Mouse (Mus musculus): Measurements from ENCODE around the gene Ranbp6. TPM values are rescaled to one million over a fixed set of nuclear protein-coding genes. Genes with fewer than 3 reads are reported as not detected.
A peak's percentile ranks its signal among the peaks of the same experiment; 100 is the strongest.

Gene Ranbp6
- polyA plus RNA-seq, 1 experiment from 2014 or later: 7.4 TPM

DNA sequence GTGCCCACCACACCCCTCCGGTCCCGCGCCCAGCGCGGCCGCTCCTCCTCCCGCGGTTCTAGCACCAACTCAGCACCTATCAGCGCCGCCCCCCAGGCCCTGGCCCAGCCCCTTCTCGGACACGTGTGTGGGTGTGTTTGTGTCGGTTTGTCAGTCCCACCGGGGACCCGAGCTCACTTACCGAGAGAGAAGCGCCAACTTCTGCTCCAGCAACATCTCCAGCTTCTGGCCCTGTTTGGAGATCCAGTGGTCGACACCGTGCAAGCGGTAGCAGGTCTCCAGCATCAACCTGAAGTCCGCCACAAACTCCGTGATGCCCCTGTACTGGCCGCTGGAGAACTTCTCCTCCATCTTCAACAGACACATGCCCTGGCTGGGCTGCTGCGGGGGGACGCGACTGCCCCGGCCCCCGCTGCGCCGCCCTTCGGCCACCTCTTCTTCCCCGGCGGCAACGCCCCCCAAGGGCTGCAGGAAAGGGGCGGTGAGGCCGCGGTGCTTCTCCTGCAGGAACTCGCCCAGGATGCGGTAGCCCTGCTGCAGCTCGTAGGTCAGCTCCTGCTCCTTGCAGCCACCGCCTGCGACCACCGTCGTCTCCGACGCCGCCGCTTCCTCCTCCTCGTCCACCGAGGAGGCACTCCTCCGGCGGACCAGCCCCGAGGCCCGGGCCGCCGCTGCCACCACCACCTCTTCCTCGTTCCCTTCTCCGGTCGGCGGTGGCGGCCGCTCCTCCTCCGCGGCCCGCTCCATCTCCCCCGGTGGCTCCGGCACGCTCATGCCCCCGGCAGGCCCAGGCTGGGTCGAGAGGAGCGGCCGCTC lies 7.5 kb downstream of the Ranbp6 start:
- peak; percentile 90 for DNase-seq (ENCODE audit: low spot score)
- WGBS: 1% methylated on average over 59 of the region's 72 CpGs
- Histone ChIP-seq H3K27ac (replicated peaks) (peak overlapping the region; percentile 97), H3K4me1 (replicated peaks; ENCODE audit: control insufficient read depth, insufficient read depth) (no peaks in the 10 kb centered on the region), H3K36me3 (ENCODE audit: control insufficient read depth, insufficient read depth, low read length) (no peaks in the 10 kb centered on the region; the same call in 1 of the 2 replicates), H3K9ac (ENCODE audit: low read length) (peak overlapping the region; percentile 94), H3K4me2 (replicated peaks; ENCODE audit: low read depth) (peak overlapping the region; percentile 86), H3K9me3 (ENCODE audit: control insufficient read depth, low read length) (no peaks in the 10 kb centered on the region), H3K27me3 (ENCODE audit: control insufficient read depth, insufficient read depth, low read length) (no peaks in the 10 kb centered on the region), H3K4me3 (ENCODE audit: low read depth, low read length) (peak overlapping the region; percentile 95)
- ATAC-seq (ENCODE audit: low FRiP score, low TSS enrichment): peak; percentile 76
- TF ChIP-seq EP300 (optimal IDR thresholded peaks at IDR 0.05) (no peak), CTCF (IDR thresholded peaks at IDR 0.05; ENCODE audit: low read depth) (peak; percentile 42)

DNA sequence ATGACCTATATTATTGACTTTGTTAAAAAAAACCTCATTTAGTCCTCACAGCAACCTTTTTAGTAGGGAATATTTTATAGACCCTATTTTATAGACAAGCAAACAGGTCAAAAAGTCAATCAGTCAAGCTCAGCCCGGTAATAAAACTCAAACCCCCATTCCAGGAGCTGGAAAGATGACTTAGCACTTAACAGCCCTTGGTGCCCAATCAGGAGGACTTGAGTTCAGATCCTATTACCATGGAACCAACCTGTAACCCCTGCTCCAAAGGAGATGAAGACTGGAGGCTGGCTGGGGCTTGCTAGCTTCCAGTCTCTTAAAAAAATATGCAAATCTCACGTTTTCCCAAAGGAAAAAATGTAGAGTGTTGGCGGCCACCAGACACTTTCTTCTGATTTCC lies 8.8 kb downstream of the Ranbp6 start:
- H3K4me1 ChIP-seq (replicated peaks; ENCODE audit: control insufficient read depth, insufficient read depth): no peaks in the 10 kb centered on the region
- TF ChIP-seq EP300 (optimal IDR thresholded peaks at IDR 0.05): no peak
- TF ChIP-seq CTCF (IDR thresholded peaks at IDR 0.05; ENCODE audit: low read depth): no peak
- no peaks in the 10 kb centered on the region for H3K36me3 ChIP-seq (ENCODE audit: control insufficient read depth, insufficient read depth, low read length)
- H3K27me3 ChIP-seq (ENCODE audit: control insufficient read depth, insufficient read depth, low read length): no peaks in the 10 kb centered on the region
- no peaks in the 10 kb centered on the region for H3K9me3 ChIP-seq (ENCODE audit: control insufficient read depth, low read length)
- no peak overlapping the region for H3K27ac ChIP-seq (replicated peaks)
- no peak overlapping the region for H3K9ac ChIP-seq (ENCODE audit: low read length)
- H3K4me3 ChIP-seq (ENCODE audit: low read depth, low read length): no peak overlapping the region
- H3K4me2 ChIP-seq (replicated peaks; ENCODE audit: low read depth): peak overlapping the region; percentile 18; the same call in 1 of the 2 replicates
- ATAC-seq (ENCODE audit: low FRiP score, low TSS enrichment): no peak
- WGBS: 34% methylated on average over 3 of the region's 3 CpGs
- DNase-seq (ENCODE audit: low spot score): no peak

DNA sequence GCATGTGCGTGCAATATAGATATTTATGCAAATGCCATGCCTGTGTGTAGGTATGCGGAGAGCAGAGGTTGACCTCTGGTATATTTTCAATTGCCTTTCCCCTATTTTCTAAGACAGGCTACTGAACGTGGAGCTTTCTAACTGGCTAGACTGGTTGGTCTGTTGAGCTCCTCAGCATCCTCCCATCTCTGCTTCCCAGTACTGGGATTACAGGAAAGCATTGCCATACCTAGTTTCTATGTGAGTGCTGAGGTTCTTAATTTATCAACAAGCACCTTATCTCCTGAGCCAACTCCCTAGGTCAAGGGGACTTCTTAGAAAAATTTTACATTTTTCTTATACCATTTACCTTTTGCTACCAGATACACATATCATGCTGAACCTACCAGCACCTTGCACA lies 15.4 kb downstream of the Ranbp6 start:
- Histone ChIP-seq H3K4me1 (replicated peaks; ENCODE audit: control insufficient read depth, insufficient read depth) (no peaks in the 10 kb centered on the region), H3K9ac (ENCODE audit: low read length) (no peak overlapping the region), H3K27ac (replicated peaks) (no peak overlapping the region), H3K36me3 (ENCODE audit: control insufficient read depth, insufficient read depth, low read length) (no peaks in the 10 kb centered on the region), H3K4me2 (replicated peaks; ENCODE audit: low read depth) (no peak overlapping the region), H3K4me3 (ENCODE audit: low read depth, low read length) (no peak overlapping the region), H3K9me3 (ENCODE audit: control insufficient read depth, low read length) (no peaks in the 10 kb centered on the region), H3K27me3 (ENCODE audit: control insufficient read depth, insufficient read depth, low read length) (no peaks in the 10 kb centered on the region)
- DNase-seq (ENCODE audit: low spot score) (no peak), ATAC-seq (ENCODE audit: low FRiP score, low TSS enrichment) (peak; percentile 21; the same call in 1 of the 2 replicates)
- 57% methylated on average over 3 of the region's 3 CpGs for WGBS
- TF ChIP-seq EP300 (optimal IDR thresholded peaks at IDR 0.05) (no peak), CTCF (IDR thresholded peaks at IDR 0.05; ENCODE audit: low read depth) (no peak)

GRCm38 (mm10) chr19:29787997-29788396 lies 24.8 kb downstream of the Ranbp6 start:
- DNase-seq (ENCODE audit: low spot score) (no peak), ATAC-seq (ENCODE audit: low FRiP score, low TSS enrichment) (no peak)
- Histone ChIP-seq H3K9ac (ENCODE audit: low read length) (no peak overlapping the region), H3K4me2 (replicated peaks; ENCODE audit: low read depth) (no peak overlapping the region), H3K27ac (replicated peaks) (no peak overlapping the region), H3K9me3 (ENCODE audit: control insufficient read depth, low read length) (no peaks in the 10 kb centered on the region), H3K27me3 (ENCODE audit: control insufficient read depth, insufficient read depth, low read length) (no peaks in the 10 kb centered on the region), H3K4me3 (ENCODE audit: low read depth, low read length) (no peak overlapping the region), H3K4me1 (replicated peaks; ENCODE audit: control insufficient read depth, insufficient read depth) (no peaks in the 10 kb centered on the region), H3K36me3 (ENCODE audit: control insufficient read depth, insufficient read depth, low read length) (no peaks in the 10 kb centered on the region)
- TF ChIP-seq CTCF (IDR thresholded peaks at IDR 0.05; ENCODE audit: low read depth) (no peak), EP300 (optimal IDR thresholded peaks at IDR 0.05) (no peak)

DNA sequence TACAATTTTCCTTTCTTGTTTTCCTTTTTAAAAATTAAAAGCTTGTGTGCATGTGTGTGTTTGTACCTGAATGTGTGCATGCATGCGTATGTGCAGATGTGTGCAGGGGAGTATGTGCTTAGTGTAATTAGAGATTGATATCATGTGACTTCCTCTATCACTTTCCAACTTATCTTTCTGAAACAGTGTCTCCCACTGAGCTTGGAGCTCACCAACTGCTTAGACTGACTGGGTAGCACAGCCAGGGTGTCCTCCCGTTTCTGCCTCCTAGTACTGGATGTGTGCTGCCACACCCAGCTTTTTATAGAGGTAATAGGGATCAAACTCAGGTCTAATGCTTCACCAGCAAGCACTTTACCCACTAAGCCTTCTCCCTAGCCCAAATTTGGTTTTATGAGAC lies 29.9 kb downstream of the Ranbp6 start:
- WGBS: 84% methylated on average over 2 of the region's 2 CpGs

More for the DNA sequence above, 29.9 kb downstream of the Ranbp6 start:
- H3K27ac ChIP-seq (replicated peaks): no peak overlapping the region
- DNase-seq (ENCODE audit: low spot score): no peak
- no peaks in the 10 kb centered on the region for H3K9me3 ChIP-seq (ENCODE audit: control insufficient read depth, low read length)
- no peaks in the 10 kb centered on the region for H3K36me3 ChIP-seq (ENCODE audit: control insufficient read depth, insufficient read depth, low read length)
- no peaks in the 10 kb centered on the region for H3K4me1 ChIP-seq (replicated peaks; ENCODE audit: control insufficient read depth, insufficient read depth)
- ATAC-seq (ENCODE audit: low FRiP score, low TSS enrichment): no peak
- H3K4me2 ChIP-seq (replicated peaks; ENCODE audit: low read depth): no peak overlapping the region
- H3K27me3 ChIP-seq (ENCODE audit: control insufficient read depth, insufficient read depth, low read length): no peaks in the 10 kb centered on the region
- H3K9ac ChIP-seq (ENCODE audit: low read length): no peak overlapping the region
- TF ChIP-seq CTCF (IDR thresholded peaks at IDR 0.05; ENCODE audit: low read depth): no peak
- no peak for TF ChIP-seq EP300 (optimal IDR thresholded peaks at IDR 0.05)
- no peak overlapping the region for H3K4me3 ChIP-seq (ENCODE audit: low read depth, low read length)

Other genes starting within 250 kb of the Ranbp6 start
- gene Ermp1, start 164.6 kb downstream of the Ranbp6 start, polyA plus RNA-seq (2015; fragmentation: Nextera tagmentation; extraction: Ambion mirVana): 19.9 and 23.0 TPM in 2 replicates
- gene Mlana, start 115.2 kb downstream of the Ranbp6 start, polyA plus RNA-seq (2015; fragmentation: Nextera tagmentation; extraction: Ambion mirVana): not detected in 2 replicates
- gene 9930021J03Rik, start 7.0 kb downstream of the Ranbp6 start, polyA plus RNA-seq (2015; fragmentation: Nextera tagmentation; extraction: Ambion mirVana): 2.8 and 3.0 TPM in 2 replicates
- 54.4 and 63.6 TPM in 2 replicates for gene Il33, start 112.1 kb upstream of the Ranbp6 start, polyA plus RNA-seq (2015; fragmentation: Nextera tagmentation; extraction: Ambion mirVana)
- not detected in 2 replicates for gene Trpd52l3, start 190.8 kb upstream of the Ranbp6 start, polyA plus RNA-seq (2015; fragmentation: Nextera tagmentation; extraction: Ambion mirVana)
- gene Uhrf2, start 217.5 kb upstream of the Ranbp6 start, polyA plus RNA-seq (2015; fragmentation: Nextera tagmentation; extraction: Ambion mirVana): 23.4 and 26.5 TPM in 2 replicates